Mouse (Mus musculus) kidney, postnatal 0 days (tissue): ENCODE measurements around the gene Zfp592. TPM values are rescaled to one million over a fixed set of nuclear protein-coding genes. Genes with fewer than 3 reads are reported as not detected.
A peak's percentile ranks its signal among the peaks of the same experiment; 100 is the strongest.

Experiments
- ATAC-seq: fragments of 200-750 bp; cut with Nextera tagmentation; replicated peaks from 2 replicates; pipeline ENCODE4 v1.8.0; 2017; ENCODE audit warnings: low read depth, moderate number of reproducible peaks, moderate TSS enrichment, moderate library complexity; ENCODE audit not compliant: low FRiP score
- DNase-seq: peaks from one replicate; pipeline ENCODE4 v3.0.0-alpha.2; 2016; ENCODE audit warnings: low spot score
- H3K27ac ChIP-seq: fragments of 300-500 bp; sonication (generic); 2 replicates; pipeline ENCODE4 v1.5.1; 2014; ENCODE audit warnings: mild to moderate bottlenecking
- H3K27me3 ChIP-seq: fragments of 300-500 bp; sonication (generic); 2 replicates; pipeline ENCODE4 v1.6.1; 2014; ENCODE audit warnings: low read length, mixed read lengths; ENCODE audit not compliant: insufficient read depth
- H3K36me3 ChIP-seq: fragments of 300-500 bp; sonication (generic); 2 replicates; pipeline ENCODE4 v1.6.1; 2014; ENCODE audit warnings: low read length, mixed read lengths; ENCODE audit not compliant: insufficient read depth
- H3K4me1 ChIP-seq: fragments of 300-500 bp; sonication (generic); replicated peaks from 2 replicates; pipeline ENCODE4 v1.6.1; 2014; ENCODE audit warnings: antibody characterized with exemption, low read length, mixed read lengths; ENCODE audit not compliant: insufficient read depth
- H3K4me2 ChIP-seq: fragments of 300-500 bp; sonication (generic); 2 replicates; pipeline ENCODE4 v1.6.1; 2014; ENCODE audit warnings: mild to moderate bottlenecking, low read length, moderate library complexity, mixed read lengths
- H3K4me3 ChIP-seq: fragments of 300-500 bp; sonication (generic); replicated peaks from 2 replicates; pipeline ENCODE4 v1.5.1; 2014; ENCODE audit warnings: low read depth, low read length
- H3K9ac ChIP-seq: fragments of 300-500 bp; sonication (generic); 2 replicates; pipeline ENCODE4 v1.6.1; 2014; ENCODE audit warnings: low read depth, low read length
- H3K9me3 ChIP-seq: fragments of 300-500 bp; sonication (generic); replicated peaks from 2 replicates; pipeline ENCODE4 v1.6.1; 2016; ENCODE audit warnings: low read length, inconsistent platforms, mixed read lengths
- CTCF ChIP-seq: IDR thresholded peaks from 2 replicates; pipeline ENCODE4 v1.5.1; 2016; ENCODE audit warnings: antibody characterized with exemption, low read depth, mild to moderate bottlenecking, moderate library complexity
- WGBS: fragments of 180-500 bp; shearing (Covaris S2); extraction: QIAGEN DNeasy Blood & Tissue Kit; methylation state at CpG from one replicate; pipeline ENCODE4 v1.1.7; 2014; 5-methylcytosine and 5-hydroxymethylcytosine counted together
- polyA plus RNA-seq: library from polyadenylated mRNA; unstranded; fragments of >200 nt; fragmentation: Nextera tagmentation; extraction: Ambion mirVana; gene quantifications from 2 replicates; pipeline ENCODE4 v1.2.1, GENCODE M21; 2015

The Zfp592 gene
- polyA plus RNA-seq, 1 experiment from 2014 or later: 9.7 TPM

DNA sequence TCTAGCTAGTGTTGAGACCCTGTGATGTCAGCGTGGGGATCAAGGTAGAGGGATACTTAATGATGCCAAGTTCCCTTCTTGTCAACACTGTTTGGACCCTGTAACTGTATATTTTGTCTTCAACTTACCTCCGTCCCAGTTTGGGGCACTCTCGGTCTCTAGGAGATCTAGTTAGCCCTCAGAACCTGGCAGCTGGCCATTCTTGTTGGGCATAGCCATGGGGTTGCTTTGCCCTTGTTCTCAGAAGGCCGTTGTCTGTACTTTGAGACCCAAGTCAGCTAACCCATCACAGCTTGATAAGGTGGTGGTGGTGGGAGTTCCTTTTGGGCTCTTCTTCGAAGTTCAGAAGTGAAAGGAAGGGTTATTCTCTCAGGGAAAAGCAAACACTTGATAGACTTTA lies 56.5 kb downstream of the Zfp592 start:
- H3K27ac ChIP-seq: no peak overlapping the region
- H3K4me2 ChIP-seq: no peak overlapping the region
- H3K4me1 ChIP-seq: no peaks in the 10 kb centered on the region
- no peak for TF ChIP-seq CTCF
- WGBS: 80% methylated on average over 5 of the region's 5 CpGs
- H3K9ac ChIP-seq: no peak overlapping the region
- ATAC-seq (no peak), DNase-seq (no peak)
- H3K9me3 ChIP-seq: no peaks in the 10 kb centered on the region
- no peaks in the 10 kb centered on the region for H3K36me3 ChIP-seq
- H3K27me3 ChIP-seq: no peaks in the 10 kb centered on the region
- no peak overlapping the region for H3K4me3 ChIP-seq

DNA sequence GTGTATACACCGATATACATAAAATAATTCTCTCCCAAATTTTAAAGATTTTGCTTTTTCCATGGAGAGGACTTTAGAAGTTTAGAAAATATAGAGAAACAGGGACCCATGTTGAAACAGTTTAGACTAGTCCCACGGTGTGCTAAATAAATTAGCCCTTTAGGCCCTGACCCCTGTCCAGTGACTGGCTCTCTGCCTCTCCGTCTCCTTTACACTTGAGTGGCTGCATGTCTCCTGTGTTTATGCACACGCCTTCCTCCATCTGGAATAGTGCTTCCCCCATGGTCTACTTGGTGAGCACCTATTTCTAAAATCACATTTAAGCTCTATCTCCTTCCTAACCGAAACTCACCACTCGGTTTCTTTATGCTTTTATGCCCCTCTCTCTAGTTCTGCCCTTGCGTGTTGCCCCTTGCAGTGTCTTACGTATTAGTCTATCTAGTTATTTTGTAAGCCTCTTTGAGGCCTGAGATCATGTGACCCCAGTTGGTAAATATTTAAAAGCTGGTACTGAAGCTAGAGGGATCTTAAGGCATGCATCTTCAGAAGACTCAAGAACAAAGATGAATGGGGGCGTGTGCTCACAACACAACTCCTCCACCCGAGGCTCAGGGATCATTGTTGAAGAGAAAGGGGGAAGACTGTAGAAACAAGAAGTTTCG lies 62.4 kb downstream of the Zfp592 start:
- Histone ChIP-seq H3K9ac (no peak overlapping the region), H3K4me3 (no peak overlapping the region), H3K4me2 (no peak overlapping the region), H3K27ac (no peak overlapping the region), H3K36me3 (no peaks in the 10 kb centered on the region), H3K27me3 (no peaks in the 10 kb centered on the region), H3K4me1 (peaks cover 13% of the 10 kb centered on the region), H3K9me3 (no peaks in the 10 kb centered on the region)
- no peak for ATAC-seq
- peak; percentile 34 for DNase-seq
- no peak for TF ChIP-seq CTCF
- WGBS: 50% methylated on average over 11 of the region's 11 CpGs

DNA sequence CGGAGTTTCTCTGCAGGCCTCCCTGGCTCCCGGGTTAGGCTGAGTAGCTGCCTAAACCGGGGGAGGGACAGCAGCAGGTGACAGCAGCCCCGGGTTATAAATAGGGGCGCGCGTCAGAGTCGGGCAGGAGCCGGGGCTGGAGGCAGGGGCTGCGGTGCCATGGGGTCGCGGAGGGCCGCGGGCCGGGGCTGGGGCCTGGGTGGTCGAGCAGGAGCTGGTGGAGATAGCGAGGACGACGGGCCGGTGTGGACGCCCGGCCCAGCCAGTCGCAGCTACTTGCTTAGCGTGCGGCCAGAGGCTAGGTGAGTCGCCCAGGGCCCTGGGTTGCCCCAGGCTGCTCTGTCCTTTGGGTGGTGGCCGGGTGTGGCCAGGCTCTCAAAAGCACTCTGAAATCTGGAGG lies 64.0 kb downstream of the Zfp592 start, which contains the start of gene Alpk3:
Alpk3 (plus strand) TSS at position 130 of the 400 bp plus-strand sequence.
- no peak for DNase-seq
- no peak for TF ChIP-seq CTCF

DNA sequence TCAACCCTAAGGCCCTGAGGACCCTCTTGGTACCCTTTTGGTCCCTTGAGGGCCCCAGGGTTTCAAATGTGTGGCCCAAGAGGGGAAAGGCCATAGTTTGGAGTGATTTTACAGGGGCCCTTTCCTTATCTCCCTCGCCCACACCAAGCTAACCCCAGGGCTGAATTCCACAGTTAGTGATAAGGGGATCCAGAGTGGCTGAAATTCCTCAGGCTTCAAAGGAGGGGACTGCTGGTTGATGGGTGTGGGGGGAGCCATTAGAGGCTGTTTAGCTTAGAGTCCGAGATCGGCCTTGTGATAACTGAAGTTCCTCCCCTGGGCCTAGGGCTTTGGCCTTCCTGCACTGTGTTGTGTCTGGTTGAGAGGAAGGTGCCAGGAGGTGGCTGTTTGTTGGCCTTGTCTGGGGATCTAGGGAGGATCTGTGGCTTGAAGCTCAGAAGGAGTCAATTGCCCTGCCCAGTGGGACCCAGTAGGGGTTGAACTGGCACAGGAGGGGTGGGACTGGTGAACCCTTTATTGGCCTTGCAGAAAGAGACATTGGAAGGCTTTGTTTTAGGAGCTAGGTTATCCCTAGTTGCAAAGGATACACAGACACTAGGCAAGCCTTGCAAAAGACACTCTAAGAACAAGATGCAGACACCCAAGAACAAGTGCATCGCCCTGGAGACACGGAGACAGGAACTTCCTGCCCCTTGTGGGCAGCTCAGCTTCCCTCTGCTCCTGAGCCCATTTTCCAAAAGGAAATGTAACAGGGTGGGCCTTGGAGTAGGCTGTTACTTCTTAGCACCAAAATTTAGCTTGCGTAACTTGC lies 64.6 kb downstream of the Zfp592 start:
- DNase-seq: no peak
- Histone ChIP-seq H3K4me2 (no peak overlapping the region), H3K4me3 (no peak overlapping the region), H3K9me3 (no peaks in the 10 kb centered on the region), H3K4me1 (peaks cover 13% of the 10 kb centered on the region), H3K9ac (no peak overlapping the region), H3K27ac (no peak overlapping the region), H3K27me3 (no peaks in the 10 kb centered on the region), H3K36me3 (no peaks in the 10 kb centered on the region)
- WGBS: 56% methylated on average over 6 of the region's 6 CpGs
- no peak for TF ChIP-seq CTCF
- no peak for ATAC-seq

More for the DNA sequence above, 64.0 kb downstream of the Zfp592 start, which contains the start of gene Alpk3:
- peaks cover 13% of the 10 kb centered on the region for H3K4me1 ChIP-seq
- H3K27me3 ChIP-seq: no peaks in the 10 kb centered on the region
- H3K4me3 ChIP-seq: no peak within 1 kb of the TSS
- no peak within 1 kb of the TSS for H3K27ac ChIP-seq
- H3K9me3 ChIP-seq: no peaks in the 10 kb centered on the region
- no peak; the same call in 1 of the 2 replicates for ATAC-seq
- H3K9ac ChIP-seq: no peak within 1 kb of the TSS
- H3K4me2 ChIP-seq: 0 out of 2 replicates have a peak within 1 kb of the TSS, but pooled peaks have one; percentile 31
- H3K36me3 ChIP-seq: no peaks in the 10 kb centered on the region
- 31% methylated on average over 27 of the region's 27 CpGs for WGBS

DNA sequence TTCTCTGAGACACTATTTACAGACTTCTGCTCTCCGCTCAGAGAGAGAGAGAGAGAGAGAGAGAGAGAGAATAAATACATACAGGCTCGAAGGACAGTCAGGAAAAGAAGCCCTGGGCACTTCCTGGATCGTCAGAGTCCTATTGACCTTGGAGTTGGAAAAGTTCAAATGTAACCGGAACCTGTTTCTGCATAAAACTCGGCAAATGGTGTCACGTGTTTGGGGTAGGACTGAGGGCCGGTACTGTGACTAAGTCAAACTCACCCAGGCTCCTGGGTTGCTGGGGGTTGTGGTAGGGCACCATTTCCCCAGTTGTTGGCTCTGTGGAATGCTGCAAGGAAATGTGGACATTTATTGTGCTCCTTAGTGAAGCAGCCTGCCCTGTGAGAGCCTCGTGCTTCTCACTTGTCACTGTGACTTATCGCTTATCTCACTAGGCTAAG lies 65.3 kb downstream of the Zfp592 start:
- ATAC-seq: no peak

DNA sequence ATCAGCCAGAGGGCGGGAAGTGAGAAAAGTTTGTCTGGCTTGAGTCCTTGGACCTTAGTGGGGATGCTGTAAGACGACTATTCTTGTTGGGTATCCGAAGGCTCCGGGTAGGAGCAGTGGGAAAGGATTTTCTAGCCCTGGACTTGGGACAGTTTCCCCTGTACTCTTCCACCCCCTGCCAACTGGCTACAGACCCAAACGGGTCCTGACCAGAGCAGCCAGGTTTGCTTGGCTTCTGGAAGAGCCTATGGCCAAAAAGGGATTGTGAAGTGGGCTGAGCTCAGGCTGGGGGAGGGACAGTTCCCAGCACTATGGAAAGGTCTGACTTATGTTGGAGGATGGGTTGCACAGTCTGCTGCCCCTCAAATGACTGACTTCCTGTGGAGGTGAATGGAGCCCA lies 65.9 kb downstream of the Zfp592 start:
- DNase-seq (no peak), ATAC-seq (no peak)
- Histone ChIP-seq H3K4me3 (no peak overlapping the region), H3K9me3 (no peaks in the 10 kb centered on the region), H3K27ac (no peak overlapping the region), H3K4me1 (peaks cover 13% of the 10 kb centered on the region), H3K9ac (no peak overlapping the region), H3K4me2 (no peak overlapping the region), H3K36me3 (no peaks in the 10 kb centered on the region), H3K27me3 (no peaks in the 10 kb centered on the region)
- 59% methylated on average over 5 of the region's 5 CpGs for WGBS
- no peak for TF ChIP-seq CTCF

More for the DNA sequence above, 65.3 kb downstream of the Zfp592 start:
- H3K27me3 ChIP-seq: no peaks in the 10 kb centered on the region
- no peaks in the 10 kb centered on the region for H3K9me3 ChIP-seq
- TF ChIP-seq CTCF: no peak
- no peak overlapping the region for H3K9ac ChIP-seq
- H3K4me1 ChIP-seq: peaks cover 13% of the 10 kb centered on the region
- 26% methylated on average over 9 of the region's 9 CpGs for WGBS
- H3K4me3 ChIP-seq: no peak overlapping the region
- H3K36me3 ChIP-seq: no peaks in the 10 kb centered on the region
- no peak overlapping the region for H3K4me2 ChIP-seq
- H3K27ac ChIP-seq: no peak overlapping the region
- peak; percentile 25 for DNase-seq
